Mouse (Mus musculus) G1E (cell line): ENCODE measurements around the gene Fam20a. TPM values are rescaled to one million over a fixed set of nuclear protein-coding genes. Genes with fewer than 3 reads are reported as not detected.

ENCODE experiments used
- ATAC-seq: 2 replicates; pipeline ENCODE4 v1.8.0; 2016; ENCODE audit warnings: mild to moderate bottlenecking; ENCODE audit not compliant: insufficient number of reproducible peaks, poor library complexity, low FRiP score, severe bottlenecking; ENCODE audit errors: extremely low read depth
- DNase-seq: peaks from one replicate; pipeline ENCODE4 v3.0.0; 2012; ENCODE audit warnings: low spot score
- H3K27me3 ChIP-seq: 2 replicates; pipeline ENCODE4 v1.6.1; 2012; ENCODE audit warnings: mild to moderate bottlenecking, low read length, inconsistent platforms; ENCODE audit not compliant: insufficient read depth
- H3K36me3 ChIP-seq: replicated peaks from 2 replicates; pipeline ENCODE3; 2012; ENCODE audit warnings: mild to moderate bottlenecking, inconsistent platforms
- H3K4me1 ChIP-seq: 2 replicates; pipeline ENCODE4 v1.6.1; 2012; ENCODE audit warnings: low read depth, low read length, inconsistent platforms, mixed read lengths; ENCODE audit not compliant: insufficient read depth
- H3K4me3 ChIP-seq: 2 replicates; pipeline ENCODE4 v1.5.1; 2012; ENCODE audit warnings: low read depth, mild to moderate bottlenecking, inconsistent platforms, low read length, moderate library complexity, mixed read lengths
- H3K9me3 ChIP-seq: replicated peaks from 2 replicates; pipeline ENCODE4 v1.6.1; 2012; ENCODE audit warnings: inconsistent platforms
- CTCF ChIP-seq: IDR thresholded peaks from 2 replicates; pipeline ENCODE4 v1.5.1; 2012; ENCODE audit warnings: low read depth, low read length, inconsistent platforms, mixed read lengths
- GATA1 ChIP-seq: IDR thresholded peaks from 2 replicates; pipeline ENCODE4 v1.6.1; 2012; ENCODE audit warnings: borderline replicate concordance, low read length, inconsistent platforms, mixed read lengths
- GATA2 ChIP-seq: IDR thresholded peaks from 2 replicates; pipeline ENCODE4 v1.6.1; 2012; ENCODE audit warnings: low read depth, low read length, inconsistent platforms, borderline replicate concordance
- POLR2AphosphoS5 ChIP-seq: IDR thresholded peaks from 2 replicates; pipeline ENCODE4 v1.6.1; 2012; ENCODE audit warnings: low read depth, low read length, inconsistent platforms; ENCODE audit not compliant: insufficient replicate concordance
- TAL1 ChIP-seq: conservative IDR thresholded peaks from 2 replicates; pipeline ENCODE4 v1.6.1; 2012; ENCODE audit warnings: low read depth, low read length, inconsistent platforms, mixed read lengths
- polyA plus RNA-seq: library from polyadenylated mRNA; stranded (reverse); fragments of >175 nt; gene quantifications from 2 replicates; pipeline ENCODE4 v1.2.3, GENCODE M21; 2012
- total RNA-seq, 2 experiments: library from RNA; stranded (forward) in 1 of 2; stranded (reverse) in 1 of 2; fragments of 200-1000 nt in 1 of 2; fragments of >200 nt in 1 of 2; fragmentation: Nextera tagmentation in 1 of 2; gene quantifications; 2 replicates each; pipeline ENCODE4 v1.2.3; 2014 to 2017

The Fam20a gene
- total and polyA plus RNA-seq, 3 experiments: 0.05 TPM; not detected in 2

- no peaks in the 10 kb centered on the region for H3K4me1 ChIP-seq
- no peaks in the 10 kb centered on the region for H3K9me3 ChIP-seq
- peaks cover 14% of the 10 kb centered on the region for H3K27me3 ChIP-seq
- TF ChIP-seq CTCF (no peak), POLR2AphosphoS5 (no peak), GATA2 (no peak), TAL1 (no peak), GATA1 (no peak)
- H3K36me3 ChIP-seq: no peaks in the 10 kb centered on the region
- DNase-seq: no peak
- no peak for ATAC-seq
- no peak overlapping the region for H3K4me3 ChIP-seq
Observed at GRCm38 (mm10) chr11:109641498-109642222, 80.4 kb downstream of the Fam20a start.

GRCm38 (mm10) chr11:109635871-109636395 is 86.1 kb downstream of the Fam20a start:
- no peak overlapping the region for H3K4me3 ChIP-seq
- H3K9me3 ChIP-seq: no peaks in the 10 kb centered on the region
- no peaks in the 10 kb centered on the region; the same call in 1 of the 2 replicates for H3K27me3 ChIP-seq
- ATAC-seq: no peak
- no peak for DNase-seq
- H3K4me1 ChIP-seq: no peaks in the 10 kb centered on the region
- TF ChIP-seq TAL1 (no peak), GATA2 (no peak), CTCF (no peak), GATA1 (no peak), POLR2AphosphoS5 (no peak)
- H3K36me3 ChIP-seq: no peaks in the 10 kb centered on the region

GRCm38 (mm10) chr11:109634928-109635327 is 87.2 kb downstream of the Fam20a start:
- Histone ChIP-seq H3K4me3 (no peak overlapping the region), H3K9me3 (no peaks in the 10 kb centered on the region), H3K27me3 (no peaks in the 10 kb centered on the region), H3K36me3 (no peaks in the 10 kb centered on the region), H3K4me1 (no peaks in the 10 kb centered on the region)
- TF ChIP-seq GATA2: no peak
- TF ChIP-seq GATA1: no peak
- no peak for ATAC-seq
- DNase-seq: no peak

- ATAC-seq: no peak
- no peaks in the 10 kb centered on the region; the same call in 1 of the 2 replicates for H3K27me3 ChIP-seq
- no peak for DNase-seq
- TF ChIP-seq GATA2 (no peak), GATA1 (no peak), TAL1 (no peak), POLR2AphosphoS5 (no peak), CTCF (no peak)
- H3K9me3 ChIP-seq: 0 out of 2 replicates have a peak, but pooled peaks cover 2% of the 10 kb centered on the region
- no peaks in the 10 kb centered on the region for H3K36me3 ChIP-seq
- H3K4me1 ChIP-seq: peaks cover 16% of the 10 kb centered on the region
- H3K4me3 ChIP-seq: no peak overlapping the region
Observed at GRCm38 (mm10) chr11:109629021-109629521, 93.0 kb downstream of the Fam20a start.

- H3K4me1 ChIP-seq: peaks cover 16% of the 10 kb centered on the region
- H3K36me3 ChIP-seq: no peaks in the 10 kb centered on the region
- DNase-seq (no peak), ATAC-seq (peak; percentile 81)
- no peak for TF ChIP-seq POLR2AphosphoS5
- TF ChIP-seq GATA1: no peak
- TF ChIP-seq GATA2: no peak
- TF ChIP-seq CTCF: no peak
- no peak for TF ChIP-seq TAL1
- H3K4me3 ChIP-seq: no peak overlapping the region
- 0 out of 2 replicates have a peak, but pooled peaks cover 2% of the 10 kb centered on the region for H3K9me3 ChIP-seq
- H3K27me3 ChIP-seq: no peaks in the 10 kb centered on the region; the same call in 1 of the 2 replicates
Observed at GRCm38 (mm10) chr11:109628099-109628498, 94.0 kb downstream of the Fam20a start.

- ATAC-seq (no peak), DNase-seq (no peak)
- Histone ChIP-seq H3K27me3 (peaks cover under 1% of the 10 kb centered on the region; the same call in 1 of the 2 replicates), H3K4me1 (peaks cover 16% of the 10 kb centered on the region), H3K36me3 (no peaks in the 10 kb centered on the region), H3K9me3 (0 out of 2 replicates have a peak, but pooled peaks cover 2% of the 10 kb centered on the region), H3K4me3 (no peak overlapping the region)
- TF ChIP-seq GATA2 (no peak), CTCF (0 out of 2 replicates have a peak, but pooled peaks have one; percentile 3), GATA1 (no peak)
Observed at GRCm38 (mm10) chr11:109627648-109628047, 94.4 kb downstream of the Fam20a start.

- Histone ChIP-seq H3K9me3 (0 out of 2 replicates have a peak, but pooled peaks cover 2% of the 10 kb centered on the region), H3K27me3 (peaks cover 2% of the 10 kb centered on the region; the same call in 1 of the 2 replicates)
- TF ChIP-seq GATA1 (no peak), POLR2AphosphoS5 (no peak), GATA2 (no peak), TAL1 (no peak), CTCF (no peak)
Observed at GRCm38 (mm10) chr11:109623238-109623637, 98.8 kb downstream of the Fam20a start.

More at GRCm38 (mm10) chr11:109623238-109623637, 98.8 kb downstream of the Fam20a start:
- H3K4me3 ChIP-seq: no peak overlapping the region
- H3K4me1 ChIP-seq: peaks cover 21% of the 10 kb centered on the region
- DNase-seq (no peak), ATAC-seq (no peak)
- no peaks in the 10 kb centered on the region for H3K36me3 ChIP-seq
